Mouse (Mus musculus): ENCODE data around the gene Try4.
"Not testable (repeated sequence)": the region's sequence is repeated elsewhere in the genome, so short reads cannot be mapped to it uniquely, and the experiment has no call there.

Gene Try4

GRCm38 (mm10) chr6:41301969-41302368 is at the start of gene Try4:
Gene Try4, plus strand, starts transcription at chr6:41302269.
- no peak for DNase-seq

GRCm38 (mm10) chr6:41253314-41253713 is 48.8 kb upstream of the Try4 start:
- DNase-seq: not testable (repeated sequence)

- no peak for DNase-seq
These were observed 45.6 kb upstream of the Try4 start for GRCm38 (mm10) chr6:41256424-41256823.

DNA sequence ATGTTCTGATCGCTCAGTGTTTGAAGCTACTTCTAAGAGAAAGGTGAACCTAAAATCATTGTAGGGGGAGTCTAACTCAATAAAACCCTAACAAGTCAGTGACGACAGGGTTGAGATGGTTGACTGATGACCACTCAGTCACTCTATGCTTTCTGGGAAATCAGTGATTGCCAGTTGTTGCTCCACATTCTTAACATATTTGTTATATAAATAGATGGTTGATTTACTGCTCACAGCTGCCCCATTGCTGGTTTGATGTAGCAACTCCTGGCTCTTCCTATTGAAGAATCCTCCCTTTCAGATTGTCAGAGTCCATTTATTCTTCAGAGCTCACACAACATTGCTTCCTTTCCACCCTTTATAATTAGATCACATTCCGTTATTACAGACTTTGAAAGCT is 44.6 kb upstream of the Try4 start:
- DNase-seq: no peak

DNA sequence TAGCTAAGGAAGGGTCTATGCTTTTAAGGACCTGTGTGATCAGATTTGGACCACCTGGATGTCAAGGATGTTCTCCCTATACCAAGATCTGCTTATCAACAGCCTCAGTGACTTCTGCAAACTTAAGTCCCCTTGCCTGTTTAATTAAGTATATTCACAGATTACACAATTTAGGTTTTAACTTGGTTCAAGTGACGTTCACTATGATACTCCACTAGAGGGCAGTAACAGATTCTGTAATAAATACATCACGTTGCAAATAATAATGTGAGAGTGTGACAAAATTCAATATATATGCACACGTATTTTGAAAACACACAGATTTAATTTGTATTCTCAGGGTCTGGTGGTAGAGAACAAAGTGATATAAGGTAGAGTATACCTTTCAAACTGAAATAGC is 39.3 kb upstream of the Try4 start:
- DNase-seq: no peak

DNA sequence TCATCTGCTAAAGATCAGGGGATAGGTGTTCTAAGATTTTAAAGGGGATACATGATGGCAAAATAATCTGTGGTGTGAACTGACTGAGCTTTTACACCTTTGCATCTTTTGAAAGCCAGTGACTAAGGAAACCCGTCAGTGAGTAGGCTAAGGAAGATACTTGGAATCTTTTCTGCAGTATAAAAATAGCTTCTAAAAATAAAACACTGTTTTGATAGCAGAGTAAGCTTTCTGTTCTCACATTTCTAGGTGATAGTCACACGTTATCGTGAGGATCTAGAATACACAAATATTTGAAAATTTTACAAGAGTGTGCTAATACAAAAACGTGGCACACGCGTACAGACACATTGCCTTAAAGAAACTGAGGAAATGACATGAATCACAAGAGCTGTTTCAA is 35.9 kb upstream of the Try4 start:
- no peak for DNase-seq

- DNase-seq: no peak
These were observed 3.8 kb upstream of the Try4 start for GRCm38 (mm10) chr6:41298255-41298654.

- DNase-seq: not testable (repeated sequence)
These were observed 14.7 kb downstream of the Try4 start, which contains the start of gene Try5 for GRCm38 (mm10) chr6:41316741-41317140. Gene Try5, minus strand, starts transcription at chr6:41316841.

- no peak for DNase-seq
These were observed 51.9 kb downstream of the Try4 start, which contains the start of gene Try10 for GRCm38 (mm10) chr6:41353932-41354331. Gene Try10, plus strand, starts transcription at chr6:41354105.
